Mouse (Mus musculus) layer of hippocampus, postnatal 10 days (tissue): ENCODE measurements around the gene Gm21292. TPM values are rescaled to one million over a fixed set of nuclear protein-coding genes. Genes with fewer than 3 reads are reported as not detected.
"Not testable (repeated sequence)": the region's sequence is repeated elsewhere in the genome, so short reads cannot be mapped to it uniquely, and the experiment has no call there.

ENCODE experiments used
- DNase-seq, 2 experiments: peaks; one replicate each; pipeline ENCODE4 v3.0.0; 2021; ENCODE audit warnings: low spot score in 2 of 2
- long read RNA-seq: library from polyadenylated mRNA; stranded (forward); transcript quantifications from one replicate; pipeline ENCODE4 v2.0.0, GENCODE M21; 2023
- total RNA-seq, 2 experiments: library from RNA; stranded (reverse); gene quantifications; 2 replicates each; pipeline ENCODE4 v1.2.3; 2021

Gm21292 gene
- not detected for total RNA-seq
- long read RNA-seq = 0 reads

DNA sequence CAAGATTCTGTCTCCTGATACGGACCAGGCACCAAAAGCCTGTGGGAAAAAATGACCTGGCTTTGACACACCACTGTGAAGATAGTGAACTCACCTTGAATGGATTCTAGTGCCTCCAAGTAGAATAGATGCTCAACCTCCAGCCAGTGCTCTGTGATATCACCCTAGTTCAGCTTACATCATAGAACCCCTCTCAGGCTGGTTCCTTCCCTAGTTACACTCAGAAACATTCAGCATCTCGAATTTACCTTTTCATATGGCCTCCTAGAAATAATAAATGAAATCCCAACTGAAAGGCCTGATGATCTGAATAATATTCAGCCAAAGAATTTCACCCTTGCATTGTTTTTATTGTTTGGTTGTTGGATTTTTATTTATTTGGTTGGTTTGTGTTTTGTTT lies at the start of gene Gm21292:
Gm21292 (minus strand) TSS at position 101 of the 400 bp plus-strand sequence.
- DNase-seq = not testable (repeated sequence)

Other genes with a start within 250 kb of the Gm21292 start
- not detected for gene Gm21721, start 68.3 kb upstream of the Gm21292 start, total RNA-seq
- gene Gm21812, start 213.3 kb upstream of the Gm21292 start, total RNA-seq = not detected